Mouse (Mus musculus): ENCODE data around the gene Uhrf1bp1l.

DNA sequence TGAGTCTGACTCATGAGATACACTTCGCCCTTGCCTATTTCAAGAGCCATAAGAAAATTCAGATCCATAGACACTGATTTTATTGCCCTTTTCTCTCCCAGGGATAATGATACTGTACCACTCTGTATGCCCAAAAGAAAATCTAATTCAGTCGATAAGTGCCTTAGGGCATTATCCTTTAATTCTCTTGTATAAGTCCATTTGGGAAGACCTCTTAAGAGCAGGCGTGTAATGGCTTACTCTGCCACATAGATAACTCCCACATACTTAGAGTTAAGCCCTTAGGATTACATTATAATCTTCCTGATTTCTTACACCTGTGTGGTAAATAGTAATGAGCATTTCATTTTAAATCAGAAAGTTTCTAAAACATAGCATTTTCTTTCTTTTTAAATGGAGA, 1.8 kb downstream of the Uhrf1bp1l start:
- no peak for TF ChIP-seq CTCF (IDR thresholded peaks at IDR 0.05; ENCODE audit: borderline replicate concordance, insufficient read depth, low read depth, low read length)
- no peak for TF ChIP-seq POLR2A (IDR thresholded peaks at IDR 0.05; ENCODE audit: borderline replicate concordance, insufficient read depth, low read length)

Data from cerebellum, adult 2 months (tissue).